Mouse (Mus musculus) brain, embryonic 14.5 days (tissue): Measurements from ENCODE around the gene Thpo.

Experiments
- CTCF ChIP-seq: fragments of 200-500 bp; IDR thresholded peaks from 2 replicates; pipeline ENCODE4 v1.5.1; 2012; ENCODE audit warnings: inconsistent platforms, mild to moderate bottlenecking, moderate library complexity, borderline replicate concordance; ENCODE audit not compliant: insufficient read depth, insufficient read length; ENCODE audit errors: extremely low read depth
- POLR2A ChIP-seq: fragments of 200-500 bp; IDR thresholded peaks from 2 replicates; pipeline ENCODE4 v1.6.1; 2012; ENCODE audit warnings: mild to moderate bottlenecking, inconsistent platforms, borderline replicate concordance; ENCODE audit not compliant: poor library complexity, insufficient read depth, insufficient read length, severe bottlenecking; ENCODE audit errors: extremely low read depth

GRCm38 (mm10) chr16:20722736-20723135, 11.6 kb downstream of the Thpo start:
- TF ChIP-seq CTCF (no peak), POLR2A (no peak)
